Mouse (Mus musculus) lung, embryonic 14.5 days (tissue): ENCODE measurements at regions not wholly inside any gene's neighbourhood (a gene's known extent, or its start where the extent isn't known, plus 50 kb on each side); places are given as distances from the start of the nearest gene placed in this dataset.

Experiments
- ATAC-seq: fragments of 200-750 bp; cut with Nextera tagmentation; 2 replicates; pipeline ENCODE4 v1.8.0; 2017; ENCODE audit warnings: mild to moderate bottlenecking, moderate TSS enrichment, moderate library complexity; ENCODE audit not compliant: insufficient read depth
- DNase-seq: peaks from one replicate; pipeline ENCODE4 v3.0.0-alpha.2; 2015
- H3K27ac ChIP-seq: fragments of 300-500 bp; sonication (generic); 2 replicates; pipeline ENCODE4 v1.5.1; 2014; ENCODE audit warnings: low read depth, mild to moderate bottlenecking, moderate library complexity
- H3K27me3 ChIP-seq: fragments of 300-500 bp; sonication (generic); 2 replicates; pipeline ENCODE4 v1.6.1; 2014; ENCODE audit warnings: low read length, control low read depth; ENCODE audit not compliant: insufficient read depth
- H3K36me3 ChIP-seq: fragments of 300-500 bp; sonication (generic); 2 replicates; pipeline ENCODE4 v1.6.1; 2014; ENCODE audit warnings: control low read depth; ENCODE audit not compliant: insufficient read depth
- H3K4me1 ChIP-seq: fragments of 300-500 bp; sonication (generic); 2 replicates; pipeline ENCODE4 v1.6.1; 2014; ENCODE audit warnings: antibody characterized with exemption, control low read depth; ENCODE audit not compliant: insufficient read depth
- H3K4me2 ChIP-seq: fragments of 300-500 bp; sonication (generic); 2 replicates; pipeline ENCODE4 v1.6.1; 2014; ENCODE audit warnings: mild to moderate bottlenecking
- H3K4me3 ChIP-seq: fragments of 300-500 bp; sonication (generic); 2 replicates; pipeline ENCODE4 v1.5.1; 2014; ENCODE audit warnings: low read depth, low read length
- H3K9ac ChIP-seq: fragments of 300-500 bp; sonication (generic); 2 replicates; pipeline ENCODE4 v1.6.1; 2014
- H3K9me3 ChIP-seq: fragments of 300-500 bp; sonication (generic); 2 replicates; pipeline ENCODE4 v1.6.1; 2016; ENCODE audit warnings: low read depth, low read length, control low read depth
- CTCF ChIP-seq: IDR thresholded peaks from 2 replicates; pipeline ENCODE4 v1.5.1; 2016; ENCODE audit warnings: antibody characterized with exemption, low read depth
- WGBS: fragments of 180-500 bp; shearing (Covaris S2); extraction: QIAGEN DNeasy Blood & Tissue Kit; methylation state at CpG from one replicate; pipeline ENCODE4 v1.1.7; 2014; 5-methylcytosine and 5-hydroxymethylcytosine counted together

DNA sequence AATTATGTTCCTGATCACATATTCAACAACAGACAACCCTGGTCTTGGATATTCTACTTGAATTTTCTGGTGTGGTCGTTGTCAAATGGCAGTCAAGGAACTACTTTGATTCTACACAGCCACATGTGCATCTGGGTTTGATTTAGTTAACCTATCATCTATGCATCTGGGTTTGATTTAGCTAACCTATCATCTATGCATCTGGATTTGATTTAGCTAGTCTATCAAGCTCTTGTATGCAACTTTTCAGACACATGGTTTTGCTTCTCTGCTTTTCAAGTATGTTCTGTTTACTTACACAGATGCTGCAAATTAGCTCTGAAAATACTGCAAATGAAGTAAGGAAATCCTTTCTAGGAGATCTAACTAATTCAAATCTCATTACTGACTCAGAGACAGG is 117.4 kb upstream of the Otud4 start:
- peak; percentile 23 for DNase-seq
- Histone ChIP-seq H3K27me3 (no peaks in the 10 kb centered on the region), H3K4me1 (no peaks in the 10 kb centered on the region), H3K27ac (no peak overlapping the region), H3K4me2 (no peak overlapping the region), H3K4me3 (no peak overlapping the region), H3K36me3 (no peaks in the 10 kb centered on the region), H3K9ac (no peak overlapping the region), H3K9me3 (no peaks in the 10 kb centered on the region)
- ATAC-seq: no peak
- 62% methylated on average over 1 of the region's 1 CpGs for WGBS
- TF ChIP-seq CTCF: no peak

GRCm38 (mm10) chr8:79518966-79519365 is 119.6 kb upstream of the Smad1 start:
- Histone ChIP-seq H3K9me3 (no peaks in the 10 kb centered on the region), H3K27ac (no peak overlapping the region), H3K9ac (no peak overlapping the region), H3K4me1 (no peaks in the 10 kb centered on the region), H3K36me3 (no peaks in the 10 kb centered on the region), H3K4me3 (no peak overlapping the region), H3K27me3 (no peaks in the 10 kb centered on the region), H3K4me2 (no peak overlapping the region)
- 70% methylated on average over 4 of the region's 4 CpGs for WGBS
- TF ChIP-seq CTCF: no peak
- ATAC-seq (no peak), DNase-seq (no peak)

DNA sequence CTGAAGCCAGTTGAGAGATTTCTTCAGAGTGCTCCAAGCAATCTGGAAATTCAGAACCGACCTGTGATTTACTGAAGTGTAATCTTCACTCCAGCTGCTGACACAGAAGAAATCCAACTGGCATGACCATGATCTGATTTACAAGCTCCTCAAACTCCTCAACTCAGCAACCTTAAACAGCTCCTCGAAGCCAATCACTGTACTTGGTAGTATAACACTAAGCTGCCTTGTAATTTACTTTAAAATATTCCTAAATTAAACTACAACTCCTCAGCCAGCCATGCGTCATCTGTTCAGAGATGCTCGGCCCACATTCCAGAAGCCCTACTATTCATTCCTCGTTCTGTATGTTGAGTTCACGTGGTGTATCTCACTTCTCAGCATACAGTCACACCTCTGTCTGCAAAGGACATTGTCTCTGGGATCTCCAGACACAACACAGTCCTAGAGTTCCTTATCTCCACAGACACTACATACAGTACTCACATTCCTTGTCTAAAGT is 116.0 kb upstream of the Smad1 start:
- no peak overlapping the region for H3K9ac ChIP-seq
- H3K4me1 ChIP-seq: no peaks in the 10 kb centered on the region
- WGBS: 42% methylated on average over 6 of the region's 6 CpGs
- H3K4me3 ChIP-seq: no peak overlapping the region
- TF ChIP-seq CTCF: no peak
- ATAC-seq (no peak), DNase-seq (no peak)
- H3K27ac ChIP-seq: no peak overlapping the region
- H3K36me3 ChIP-seq: no peaks in the 10 kb centered on the region
- no peaks in the 10 kb centered on the region for H3K27me3 ChIP-seq
- no peaks in the 10 kb centered on the region for H3K9me3 ChIP-seq
- no peak overlapping the region for H3K4me2 ChIP-seq

GRCm38 (mm10) chr8:79514655-79515278 is 115.4 kb upstream of the Smad1 start:
- 25% methylated on average over 4 of the region's 4 CpGs for WGBS
- no peak for TF ChIP-seq CTCF
- Histone ChIP-seq H3K9me3 (no peaks in the 10 kb centered on the region), H3K4me1 (no peaks in the 10 kb centered on the region), H3K27ac (no peak overlapping the region), H3K4me3 (no peak overlapping the region), H3K4me2 (no peak overlapping the region), H3K27me3 (no peaks in the 10 kb centered on the region), H3K36me3 (no peaks in the 10 kb centered on the region), H3K9ac (no peak overlapping the region)
- ATAC-seq (peak; percentile 54), DNase-seq (peak; percentile 57)

DNA sequence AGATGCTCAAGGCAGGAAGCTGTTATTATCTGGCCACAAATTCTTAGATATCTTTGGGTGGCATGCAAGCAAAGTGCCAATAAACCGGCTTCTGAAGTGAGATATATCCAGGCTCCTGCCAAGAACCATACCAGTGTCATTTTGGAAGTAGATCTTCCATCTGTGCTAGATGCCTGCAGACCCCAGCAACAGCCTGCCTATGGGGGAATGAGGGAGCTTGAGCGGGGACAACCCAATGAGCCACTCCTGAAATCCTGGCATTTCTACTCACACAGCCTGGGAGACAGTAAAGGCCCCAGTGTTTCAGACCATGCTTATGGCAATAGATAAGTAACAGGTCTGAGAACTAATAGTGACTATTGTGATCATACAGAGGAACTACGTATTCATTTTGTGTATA is 109.3 kb upstream of the Smad1 start:
- Histone ChIP-seq H3K4me2 (no peak overlapping the region), H3K4me3 (no peak overlapping the region), H3K9me3 (no peaks in the 10 kb centered on the region), H3K4me1 (no peaks in the 10 kb centered on the region), H3K27ac (no peak overlapping the region), H3K9ac (no peak overlapping the region), H3K36me3 (no peaks in the 10 kb centered on the region), H3K27me3 (no peaks in the 10 kb centered on the region)
- TF ChIP-seq CTCF: no peak
- no peak for DNase-seq
- ATAC-seq: no peak
- WGBS: 84% methylated on average over 3 of the region's 3 CpGs

- Histone ChIP-seq H3K4me1 (no peaks in the 10 kb centered on the region), H3K4me3 (no peak overlapping the region), H3K9ac (no peak overlapping the region), H3K9me3 (no peaks in the 10 kb centered on the region), H3K4me2 (no peak overlapping the region), H3K27me3 (no peaks in the 10 kb centered on the region), H3K27ac (no peak overlapping the region), H3K36me3 (no peaks in the 10 kb centered on the region)
- no peak for ATAC-seq
- 71% methylated on average over 5 of the region's 5 CpGs for WGBS
- TF ChIP-seq CTCF: no peak
- no peak for DNase-seq
These were observed 106.1 kb upstream of the Smad1 start for GRCm38 (mm10) chr8:79505381-79505780.

GRCm38 (mm10) chr8:79503906-79504305 is 104.6 kb upstream of the Smad1 start:
- ATAC-seq (no peak), DNase-seq (no peak)
- H3K4me3 ChIP-seq: no peak overlapping the region
- no peak for TF ChIP-seq CTCF
- no peaks in the 10 kb centered on the region for H3K4me1 ChIP-seq
- H3K4me2 ChIP-seq: no peak overlapping the region
- H3K36me3 ChIP-seq: no peaks in the 10 kb centered on the region
- H3K27me3 ChIP-seq: no peaks in the 10 kb centered on the region
- H3K27ac ChIP-seq: no peak overlapping the region
- WGBS: 63% methylated on average over 2 of the region's 2 CpGs
- no peak overlapping the region for H3K9ac ChIP-seq
- no peaks in the 10 kb centered on the region for H3K9me3 ChIP-seq
